Mouse (Mus musculus) liver, embryonic 16.5 days (tissue): ENCODE measurements around the gene Rb1. TPM values are rescaled to one million over a fixed set of nuclear protein-coding genes. Genes with fewer than 3 reads are reported as not detected.

Experiments
- ATAC-seq: fragments of 200-750 bp; cut with Nextera tagmentation; 2 replicates; pipeline ENCODE4 v1.8.0; 2017; ENCODE audit warnings: low read depth, mild to moderate bottlenecking, moderate number of reproducible peaks, moderate library complexity
- H3K27ac ChIP-seq: fragments of 300-500 bp; sonication (generic); 2 replicates; pipeline ENCODE4 v1.5.1; 2014; ENCODE audit warnings: mild to moderate bottlenecking, low read length
- H3K27me3 ChIP-seq: fragments of 300-500 bp; sonication (generic); 2 replicates; pipeline ENCODE4 v1.6.1; 2014; ENCODE audit warnings: low read depth, low read length, mixed read lengths; ENCODE audit not compliant: control insufficient read depth, insufficient read depth
- H3K36me3 ChIP-seq: fragments of 300-500 bp; sonication (generic); 2 replicates; pipeline ENCODE4 v1.6.1; 2014; ENCODE audit warnings: mild to moderate bottlenecking; ENCODE audit not compliant: control insufficient read depth, insufficient read depth
- H3K4me1 ChIP-seq: fragments of 300-500 bp; sonication (generic); 2 replicates; pipeline ENCODE4 v1.6.1; 2014; ENCODE audit warnings: low read depth, low read length, mixed read lengths; ENCODE audit not compliant: control insufficient read depth
- H3K4me2 ChIP-seq: fragments of 300-500 bp; sonication (generic); 2 replicates; pipeline ENCODE4 v1.6.1; 2014; ENCODE audit warnings: low read depth, low read length, mixed read lengths
- H3K4me3 ChIP-seq: fragments of 300-500 bp; sonication (generic); 2 replicates; pipeline ENCODE4 v1.5.1; 2014; ENCODE audit warnings: low read depth, mild to moderate bottlenecking, low read length
- H3K9ac ChIP-seq: fragments of 300-500 bp; sonication (generic); 2 replicates; pipeline ENCODE4 v1.6.1; 2014; ENCODE audit warnings: low read depth, low read length
- H3K9me3 ChIP-seq: fragments of 300-500 bp; sonication (generic); replicated peaks from 2 replicates; pipeline ENCODE4 v1.6.1; 2016; ENCODE audit warnings: low read length; ENCODE audit not compliant: control insufficient read depth
- WGBS: fragments of 180-500 bp; shearing (Covaris S2); extraction: QIAGEN DNeasy Blood & Tissue Kit; methylation state at CpG from one replicate; pipeline ENCODE4 v1.1.7; 2014; ENCODE audit not compliant: insufficient replicate concordance; 5-methylcytosine and 5-hydroxymethylcytosine counted together
- polyA plus RNA-seq: library from polyadenylated mRNA; unstranded; fragments of >200 nt; fragmentation: Nextera tagmentation; extraction: Ambion mirVana; gene quantifications from 2 replicates; pipeline ENCODE4 v1.2.1, GENCODE M21; 2015

Gene Rb1
- polyA plus RNA-seq, 1 experiment from 2014 or later, result 18.5 TPM

GRCm38 (mm10) chr14:73303193-73303592 lies 22.4 kb downstream of the Rb1 start:
- Histone ChIP-seq H3K4me1 (no peaks in the 10 kb centered on the region), H3K4me2 (no peak overlapping the region), H3K9me3 (no peaks in the 10 kb centered on the region), H3K9ac (no peak overlapping the region), H3K36me3 (no peaks in the 10 kb centered on the region), H3K27me3 (no peaks in the 10 kb centered on the region), H3K27ac (no peak overlapping the region), H3K4me3 (no peak overlapping the region)
- ATAC-seq, result no peak
- 31% methylated on average over 3 of the region's 3 CpGs for WGBS

- Histone ChIP-seq H3K27ac (no peak overlapping the region), H3K9me3 (no peaks in the 10 kb centered on the region), H3K4me1 (no peaks in the 10 kb centered on the region), H3K27me3 (no peaks in the 10 kb centered on the region), H3K4me2 (no peak overlapping the region), H3K9ac (no peak overlapping the region), H3K36me3 (peaks cover 2% of the 10 kb centered on the region; the same call in 1 of the 2 replicates), H3K4me3 (no peak overlapping the region)
- 48% methylated on average over 4 of the region's 4 CpGs for WGBS
- no peak for ATAC-seq
Measured at GRCm38 (mm10) chr14:73301856-73302255, 23.8 kb downstream of the Rb1 start.

GRCm38 (mm10) chr14:73295512-73295911 lies 30.1 kb downstream of the Rb1 start:
- no peak overlapping the region for H3K4me3 ChIP-seq
- no peak for ATAC-seq
- 70% methylated on average over 2 of the region's 2 CpGs for WGBS
- no peak overlapping the region for H3K27ac ChIP-seq
- no peak overlapping the region for H3K9ac ChIP-seq
- H3K27me3 ChIP-seq, result no peaks in the 10 kb centered on the region
- H3K36me3 ChIP-seq, result peaks cover 9% of the 10 kb centered on the region
- no peaks in the 10 kb centered on the region for H3K4me1 ChIP-seq
- H3K4me2 ChIP-seq, result no peak overlapping the region
- no peaks in the 10 kb centered on the region for H3K9me3 ChIP-seq

GRCm38 (mm10) chr14:73293616-73294015 lies 32.0 kb downstream of the Rb1 start:
- ATAC-seq, result no peak
- Histone ChIP-seq H3K27me3 (no peaks in the 10 kb centered on the region), H3K4me2 (no peak overlapping the region), H3K27ac (no peak overlapping the region), H3K36me3 (peaks cover 13% of the 10 kb centered on the region), H3K9ac (no peak overlapping the region), H3K9me3 (no peaks in the 10 kb centered on the region), H3K4me3 (no peak overlapping the region), H3K4me1 (no peaks in the 10 kb centered on the region)
- 91% methylated on average over 2 of the region's 2 CpGs for WGBS

- no peak overlapping the region for H3K4me2 ChIP-seq
- 75% methylated on average over 1 of the region's 1 CpGs for WGBS
Measured at GRCm38 (mm10) chr14:73292434-73292833, 33.2 kb downstream of the Rb1 start.

GRCm38 (mm10) chr14:73289915-73290314 lies 35.7 kb downstream of the Rb1 start:
- no peak overlapping the region for H3K9ac ChIP-seq
- ATAC-seq, result no peak
- H3K4me1 ChIP-seq, result no peaks in the 10 kb centered on the region
- no peak overlapping the region for H3K27ac ChIP-seq
- H3K4me3 ChIP-seq, result no peak overlapping the region
- H3K36me3 ChIP-seq, result peaks cover 6% of the 10 kb centered on the region; the same call in 1 of the 2 replicates
- no peaks in the 10 kb centered on the region for H3K27me3 ChIP-seq
- H3K9me3 ChIP-seq, result no peaks in the 10 kb centered on the region
- no peak overlapping the region for H3K4me2 ChIP-seq
- WGBS, result 51% methylated on average over 2 of the region's 2 CpGs

More at GRCm38 (mm10) chr14:73292434-73292833, 33.2 kb downstream of the Rb1 start:
- no peak for ATAC-seq
- H3K27ac ChIP-seq, result no peak overlapping the region
- H3K4me3 ChIP-seq, result no peak overlapping the region
- no peaks in the 10 kb centered on the region for H3K4me1 ChIP-seq
- peaks cover 10% of the 10 kb centered on the region for H3K36me3 ChIP-seq
- H3K9ac ChIP-seq, result no peak overlapping the region
- no peaks in the 10 kb centered on the region for H3K9me3 ChIP-seq
- no peaks in the 10 kb centered on the region for H3K27me3 ChIP-seq

GRCm38 (mm10) chr14:73280996-73281395 lies 44.6 kb downstream of the Rb1 start:
- Histone ChIP-seq H3K9me3 (no peaks in the 10 kb centered on the region), H3K36me3 (peaks cover 18% of the 10 kb centered on the region; the same call in 1 of the 2 replicates), H3K27me3 (no peaks in the 10 kb centered on the region), H3K4me2 (no peak overlapping the region), H3K4me3 (no peak overlapping the region), H3K9ac (no peak overlapping the region), H3K4me1 (no peaks in the 10 kb centered on the region), H3K27ac (no peak overlapping the region)
- 43% methylated on average over 1 of the region's 1 CpGs for WGBS
- ATAC-seq, result no peak

GRCm38 (mm10) chr14:73279096-73279495 lies 46.5 kb downstream of the Rb1 start:
- Histone ChIP-seq H3K9me3 (no peaks in the 10 kb centered on the region), H3K27me3 (no peaks in the 10 kb centered on the region), H3K36me3 (peaks cover 16% of the 10 kb centered on the region; the same call in 1 of the 2 replicates), H3K4me1 (no peaks in the 10 kb centered on the region), H3K4me2 (no peak overlapping the region), H3K27ac (no peak overlapping the region), H3K9ac (no peak overlapping the region), H3K4me3 (no peak overlapping the region)
- ATAC-seq, result no peak
- WGBS, result 86% methylated on average over 6 of the region's 6 CpGs

- WGBS, result 82% methylated on average over 5 of the region's 5 CpGs
- Histone ChIP-seq H3K4me2 (no peak overlapping the region), H3K9ac (no peak overlapping the region), H3K9me3 (no peaks in the 10 kb centered on the region), H3K27me3 (no peaks in the 10 kb centered on the region), H3K27ac (no peak overlapping the region), H3K4me1 (no peaks in the 10 kb centered on the region), H3K36me3 (peaks cover 8% of the 10 kb centered on the region; the same call in 1 of the 2 replicates), H3K4me3 (no peak overlapping the region)
- no peak for ATAC-seq
Measured at GRCm38 (mm10) chr14:73271807-73272206, 53.8 kb downstream of the Rb1 start.
